Mouse (Mus musculus) embryonic fibroblast, embryonic 13.5 days (primary cell): Measurements from ENCODE around the gene Ano6.

Source experiments
- CTCF ChIP-seq: IDR thresholded peaks from 2 replicates; pipeline ENCODE4 v1.5.1; 2011; ENCODE audit warnings: mild to moderate bottlenecking, control low read depth, low read length, moderate library complexity, borderline replicate concordance; ENCODE audit not compliant: insufficient read depth
- POLR2A ChIP-seq: IDR thresholded peaks from 2 replicates; pipeline ENCODE4 v1.6.1; 2011; ENCODE audit warnings: low read depth, mild to moderate bottlenecking, control low read depth, low read length, moderate library complexity

DNA sequence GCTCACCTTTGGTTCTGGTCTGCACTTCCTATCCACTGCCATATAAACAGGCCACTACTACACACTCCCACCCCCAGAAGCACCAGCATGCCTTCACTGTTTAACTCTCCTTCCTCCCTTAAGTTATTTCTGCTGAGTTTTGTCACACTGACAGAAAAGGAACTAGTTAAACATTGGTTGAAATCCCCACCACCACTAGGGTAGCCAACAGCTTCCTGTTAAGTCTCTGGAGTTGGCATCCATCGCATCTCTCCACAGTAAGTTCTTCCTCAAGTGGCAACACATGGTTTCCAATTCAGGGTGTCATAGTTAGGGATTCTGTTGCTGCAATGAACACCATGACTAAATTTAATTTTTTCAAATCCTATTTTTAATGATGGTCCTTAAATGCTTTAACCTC is 116.2 kb downstream of the Ano6 start:
- TF ChIP-seq CTCF (no peak), POLR2A (no peak)
